Mouse (Mus musculus) MEL (cell line): ENCODE measurements around the gene Cntn2. TPM values are rescaled to one million over a fixed set of nuclear protein-coding genes. Genes with fewer than 3 reads are reported as not detected.

Experiments used
- DNase-seq: peaks from one replicate; pipeline ENCODE4 v3.0.0; 2011; ENCODE audit warnings: low read depth, low spot score
- H3K27ac ChIP-seq: 2 replicates; pipeline ENCODE4 v1.5.1; 2012; ENCODE audit warnings: low read depth, mild to moderate bottlenecking, control low read depth, low read length, moderate library complexity; ENCODE audit not compliant: control insufficient read depth
- H3K27me3 ChIP-seq, 2 experiments: fragments of 150-350 bp in 1 of 2; sonication (generic) in 1 of 2; 2 replicates each; pipeline ENCODE4 v1.6.1; 2012; ENCODE audit warnings: low read length in 2 of 2, mild to moderate bottlenecking in 2 of 2, improper control_type of control experiment in 1 of 2, moderate library complexity in 1 of 2; ENCODE audit not compliant: insufficient read depth in 2 of 2, control insufficient read depth in 1 of 2
- H3K36me3 ChIP-seq, 2 experiments: 2 replicates each; pipeline ENCODE4 v1.6.1; 2012 to 2014; ENCODE audit warnings: low read length in 2 of 2, improper control_type of control experiment in 1 of 2, inconsistent platforms in 1 of 2, mild to moderate bottlenecking in 1 of 2; ENCODE audit not compliant: insufficient read depth in 2 of 2, control insufficient read depth in 1 of 2
- H3K4me1 ChIP-seq, 2 experiments: fragments of 150-350 bp in 1 of 2; sonication (generic) in 1 of 2; 2 replicates each; pipeline ENCODE4 v1.6.1; 2012; ENCODE audit warnings: low read length in 2 of 2, improper control_type of control experiment in 1 of 2, mild to moderate bottlenecking in 1 of 2; ENCODE audit not compliant: insufficient read depth in 2 of 2, control insufficient read depth in 1 of 2
- H3K4me3 ChIP-seq, 2 experiments: fragments of 150-350 bp in 1 of 2; sonication (generic) in 1 of 2; 2 replicates each; pipeline ENCODE4 v1.5.1; 2012; ENCODE audit warnings: low read depth in 2 of 2, low read length in 2 of 2, mild to moderate bottlenecking in 2 of 2, moderate library complexity in 2 of 2, control low read depth in 1 of 2, improper control_type of control experiment in 1 of 2; ENCODE audit not compliant: control insufficient read depth in 1 of 2, insufficient read depth in 1 of 2
- H3K79me2 ChIP-seq: 2 replicates; pipeline ENCODE4 v1.6.1; 2012; ENCODE audit warnings: mild to moderate bottlenecking, low read length, moderate library complexity; ENCODE audit not compliant: control insufficient read depth, poor library complexity, insufficient read depth
- H3K9ac ChIP-seq: 2 replicates; pipeline ENCODE4 v1.6.1; 2012; ENCODE audit warnings: low read depth, mild to moderate bottlenecking, control low read depth, low read length, moderate library complexity; ENCODE audit not compliant: control insufficient read depth, poor library complexity, severe bottlenecking
- H3K9me3 ChIP-seq: fragments of 150-350 bp; sonication (generic); replicated peaks from 2 replicates; pipeline ENCODE4 v1.6.1; 2012; ENCODE audit warnings: mild to moderate bottlenecking, low read length, improper control_type of control experiment, moderate library complexity; ENCODE audit not compliant: insufficient read depth
- CHD2 ChIP-seq: IDR thresholded peaks from 2 replicates; pipeline ENCODE4 v1.6.1; 2011; ENCODE audit warnings: low read length, improper control_type of control experiment
- E2F4 ChIP-seq: IDR thresholded peaks from 2 replicates; pipeline ENCODE4 v1.6.1; 2011; ENCODE audit warnings: low read depth, low read length, improper control_type of control experiment, borderline replicate concordance
- EP300 ChIP-seq, 2 experiments: IDR thresholded peaks; 2 replicates each; pipeline ENCODE4 v1.6.1; 2011; ENCODE audit warnings: improper control_type of control experiment in 2 of 2, low read length in 2 of 2, low read depth in 1 of 2, mild to moderate bottlenecking in 1 of 2
- ETS1 ChIP-seq: IDR thresholded peaks from 2 replicates; pipeline ENCODE4 v1.6.1; 2012; ENCODE audit warnings: low read depth, mild to moderate bottlenecking, inconsistent platforms, low read length, improper control_type of control experiment, moderate library complexity
- KAT2A ChIP-seq: conservative IDR thresholded peaks from 2 replicates; pipeline ENCODE4 v1.6.1; 2012; ENCODE audit warnings: low read depth, low read length, improper control_type of control experiment, inconsistent platforms
- MAFK ChIP-seq: IDR thresholded peaks from 2 replicates; pipeline ENCODE4 v1.6.1; 2011; ENCODE audit warnings: low read depth, mild to moderate bottlenecking, low read length, improper control_type of control experiment, borderline replicate concordance
- MAZ ChIP-seq: IDR thresholded peaks from 2 replicates; pipeline ENCODE4 v1.6.1; 2012; ENCODE audit warnings: low read depth, mild to moderate bottlenecking, inconsistent platforms, low read length, improper control_type of control experiment
- MEF2A ChIP-seq: IDR thresholded peaks from 2 replicates; pipeline ENCODE4 v1.6.1; 2014; ENCODE audit warnings: low read depth, mild to moderate bottlenecking, inconsistent platforms, low read length, improper control_type of control experiment; ENCODE audit not compliant: poor library complexity, insufficient replicate concordance, severe bottlenecking; ENCODE audit errors: extremely low read depth
- MYB ChIP-seq: IDR thresholded peaks from 2 replicates; pipeline ENCODE4 v1.6.1; 2011; ENCODE audit warnings: mild to moderate bottlenecking, low read depth, low read length, improper control_type of control experiment
- NRF1 ChIP-seq: IDR thresholded peaks from 2 replicates; pipeline ENCODE4 v1.6.1; 2014; ENCODE audit warnings: low read depth, mild to moderate bottlenecking, inconsistent platforms, low read length, improper control_type of control experiment, moderate library complexity; ENCODE audit not compliant: poor library complexity, insufficient read depth, severe bottlenecking
- POLR2A ChIP-seq, 2 experiments: IDR thresholded peaks; 2 replicates each; pipeline ENCODE4 v1.6.1; 2011 to 2012; ENCODE audit warnings: low read length in 2 of 2, mild to moderate bottlenecking in 2 of 2, control low read depth in 1 of 2, improper control_type of control experiment in 1 of 2, low read depth in 1 of 2, moderate library complexity in 1 of 2; ENCODE audit not compliant: control insufficient read depth in 1 of 2, insufficient read depth in 1 of 2, poor library complexity in 1 of 2
- POLR2AphosphoS2 ChIP-seq: IDR thresholded peaks from 2 replicates; pipeline ENCODE4 v1.6.1; 2011; ENCODE audit warnings: low read length, improper control_type of control experiment
- POLR2AphosphoS5 ChIP-seq: IDR thresholded peaks from 2 replicates; pipeline ENCODE4 v1.6.1; 2012; ENCODE audit warnings: low read depth, borderline replicate concordance, mild to moderate bottlenecking, inconsistent platforms, low read length, moderate library complexity, mixed read lengths
- RCOR1 ChIP-seq: IDR thresholded peaks from 2 replicates; pipeline ENCODE4 v1.6.1; 2012; ENCODE audit warnings: low read depth, mild to moderate bottlenecking, inconsistent platforms, low read length, improper control_type of control experiment
- SIN3A ChIP-seq: IDR thresholded peaks from 2 replicates; pipeline ENCODE4 v1.6.1; 2012; ENCODE audit warnings: low read length, improper control_type of control experiment, inconsistent platforms
- SMC3 ChIP-seq: IDR thresholded peaks from 2 replicates; pipeline ENCODE4 v1.6.1; 2011; ENCODE audit warnings: low read depth, low read length, improper control_type of control experiment
- TCF12 ChIP-seq: IDR thresholded peaks from 2 replicates; pipeline ENCODE4 v1.6.1; 2014; ENCODE audit warnings: low read depth, mild to moderate bottlenecking, inconsistent platforms, low read length, improper control_type of control experiment, moderate library complexity
- USF1 ChIP-seq: IDR thresholded peaks from 2 replicates; pipeline ENCODE4 v1.6.1; 2014; ENCODE audit warnings: low read depth, mild to moderate bottlenecking, inconsistent platforms, low read length, improper control_type of control experiment, moderate library complexity
- ZC3H11A ChIP-seq: IDR thresholded peaks from 2 replicates; pipeline ENCODE4 v1.6.1; 2012; ENCODE audit warnings: low read depth, mild to moderate bottlenecking, inconsistent platforms, low read length, improper control_type of control experiment
- polyA plus RNA-seq, 2 experiments: library from polyadenylated mRNA; stranded (reverse) in 1 of 2; unstranded in 1 of 2; fragments of >175 nt in 1 of 2; fragments of >200 nt in 1 of 2; gene quantifications; 2 replicates each; pipeline versions ENCODE4 v1.2.1 to v1.2.4; 2012; ENCODE audit warnings: low replicate concordance in 2 of 2, low read depth in 1 of 2; ENCODE audit not compliant: insufficient read length in 2 of 2, insufficient read depth in 1 of 2, missing spikeins in 1 of 2
- total RNA-seq: library from RNA; depleted of rRNA; stranded (reverse); fragments of 300-350 nt; gene quantifications from 2 replicates; pipeline ENCODE4 v1.2.3, GENCODE M21; 2012

Gene Cntn2
- total and polyA plus RNA-seq, 3 experiments: not detected

GRCm38 (mm10) chr1:132483234-132483633 lies 59.8 kb downstream of the Cntn2 start:
- peaks cover 26 to 35% of the 10 kb centered on the region in 2 experiments for H3K36me3 ChIP-seq
- no peaks in the 10 kb centered on the region for H3K9me3 ChIP-seq

GRCm38 (mm10) chr1:132481619-132482018 lies 61.4 kb downstream of the Cntn2 start:
- peaks cover 21 to 28% of the 10 kb centered on the region in 2 experiments for H3K36me3 ChIP-seq
- peaks cover 10 to 13% of the 10 kb centered on the region in 2 experiments; a peak in 3 of 4 replicates for H3K4me1 ChIP-seq
- no peaks in the 10 kb centered on the region for H3K9me3 ChIP-seq
- peak; percentile 44 for DNase-seq
- peak overlapping the region; percentile 49 for H3K27ac ChIP-seq
- H3K9ac ChIP-seq: peak overlapping the region; percentile 23; the same call in 1 of the 2 replicates
- peaks cover 44% of the 10 kb centered on the region for H3K79me2 ChIP-seq
- H3K27me3 ChIP-seq: no peaks in the 10 kb centered on the region
- no peak overlapping the region for H3K4me3 ChIP-seq
- TF ChIP-seq USF1: peak; percentile 3; the same call in 1 of the 2 replicates
- TF ChIP-seq POLR2AphosphoS5: no peak
- TF ChIP-seq MAZ: no peak
- TF ChIP-seq KAT2A: no peak
- peak in 1 of 2 experiments; percentile 17; a peak in 1 of 4 replicates for TF ChIP-seq EP300 (IDR thresholded peaks at IDR 0.05; ENCODE audit: low read depth in 1 of 2, low read length in 2 of 2)
- TF ChIP-seq MEF2A: no peak
- no peak for TF ChIP-seq RCOR1
- TF ChIP-seq MAFK: no peak

More at GRCm38 (mm10) chr1:132483234-132483633, 59.8 kb downstream of the Cntn2 start:
- Histone ChIP-seq H3K4me3 (no peak overlapping the region), H3K79me2 (peaks cover 34% of the 10 kb centered on the region), H3K27ac (no peak overlapping the region), H3K4me1 (peaks cover 10 to 12% of the 10 kb centered on the region in 2 experiments; a peak in 3 of 4 replicates), H3K9ac (no peak overlapping the region), H3K27me3 (no peaks in the 10 kb centered on the region)
- TF ChIP-seq NRF1 (no peak), SIN3A (no peak), ETS1 (no peak), MYB (no peak), MEF2A (no peak), TCF12 (no peak), SMC3 (no peak), POLR2AphosphoS2 (no peak), MAFK (no peak), POLR2A (IDR thresholded peaks at IDR 0.05; ENCODE audit: control insufficient read depth in 1 of 2, insufficient read depth in 1 of 2, low read depth in 1 of 2, low read length in 2 of 2, poor library complexity in 1 of 2) (no peak), MAZ (no peak), CHD2 (no peak), E2F4 (no peak), ZC3H11A (no peak)
- no peak for DNase-seq
